Mouse (Mus musculus) right cerebral cortex, postnatal 14 days (tissue): ENCODE measurements at regions not wholly inside any gene's neighbourhood (a gene's known extent, or its start where the extent isn't known, plus 50 kb on each side); places are given as distances from the start of the nearest gene placed in this dataset.

Source experiments
- DNase-seq: peaks from one replicate; pipeline ENCODE4 v3.0.0; 2022

GRCm38 (mm10) chr17:15311822-15312221 lies 64.8 kb downstream of the Dll1 start:
- no peak for DNase-seq

GRCm38 (mm10) chr17:15310465-15310864 lies 66.2 kb downstream of the Dll1 start:
- DNase-seq: no peak

DNA sequence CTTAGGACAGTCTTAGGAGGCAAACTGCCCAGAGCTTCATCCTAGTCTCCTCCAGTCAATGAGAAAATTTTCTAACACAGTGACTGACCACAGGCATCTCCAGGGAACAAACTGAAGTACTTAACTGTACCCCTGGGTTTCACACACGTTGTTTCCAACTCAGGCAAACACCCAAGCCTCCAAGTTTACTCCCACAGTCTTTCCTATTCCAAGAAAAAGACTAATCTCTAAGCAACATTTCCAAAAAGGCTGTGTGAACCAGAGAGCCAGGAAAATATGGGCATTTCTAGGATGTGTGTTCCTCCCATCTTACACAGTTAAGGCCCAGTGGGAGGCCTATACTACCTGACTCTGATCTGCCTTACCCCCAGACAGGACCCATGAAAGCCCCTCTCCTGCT lies 74.6 kb downstream of the Dll1 start:
- no peak for DNase-seq

DNA sequence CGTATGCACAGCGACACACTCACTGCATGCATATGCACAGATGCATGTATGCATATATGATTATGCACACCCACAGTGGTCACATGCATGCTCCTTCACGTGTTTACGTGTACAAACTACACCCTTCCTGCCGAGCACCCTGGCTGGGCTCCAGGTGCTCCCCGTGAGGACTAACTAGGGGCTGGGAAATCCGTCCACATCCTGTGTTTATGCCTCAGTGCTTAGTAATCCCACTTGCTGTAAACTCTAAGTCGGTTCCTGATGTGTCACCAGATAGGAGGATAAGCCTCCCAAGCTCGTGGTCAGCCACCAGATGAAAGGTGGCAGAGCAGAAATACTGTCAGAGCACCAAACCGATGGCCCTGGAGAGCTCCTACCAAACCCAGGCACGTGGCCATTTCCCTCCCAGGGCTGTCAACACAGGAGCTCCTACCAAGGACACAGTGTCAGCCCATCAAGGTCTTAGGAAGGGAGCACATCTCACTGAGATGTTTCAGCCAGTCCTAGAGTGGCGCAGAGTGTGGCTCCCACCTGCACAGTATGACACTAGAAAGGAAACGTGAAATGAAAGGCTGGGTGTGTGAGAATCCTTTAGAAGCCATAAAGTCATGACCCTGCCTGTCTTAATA lies 76.8 kb downstream of the Dll1 start:
- no peak for DNase-seq

DNA sequence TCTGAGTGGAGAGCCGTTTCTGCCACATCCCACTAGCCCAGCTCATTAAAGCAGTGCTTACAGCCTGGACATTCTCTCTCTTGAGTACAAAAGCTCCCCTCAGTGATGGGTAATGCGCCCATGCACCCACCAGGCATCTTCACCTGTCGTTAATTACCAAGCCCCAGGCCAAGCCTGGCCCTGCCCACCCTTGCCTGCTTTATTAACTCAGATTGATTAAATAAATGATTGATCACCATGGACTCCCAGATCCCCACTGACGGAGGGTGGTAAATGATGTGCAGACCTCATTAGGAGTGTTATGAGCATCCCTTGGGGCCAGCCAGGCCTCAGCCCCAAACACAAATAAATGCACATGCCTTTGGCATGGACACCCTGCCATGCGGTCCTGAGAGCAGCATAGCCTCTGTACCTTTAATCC lies 82.5 kb downstream of the Dll1 start:
- no peak for DNase-seq

DNA sequence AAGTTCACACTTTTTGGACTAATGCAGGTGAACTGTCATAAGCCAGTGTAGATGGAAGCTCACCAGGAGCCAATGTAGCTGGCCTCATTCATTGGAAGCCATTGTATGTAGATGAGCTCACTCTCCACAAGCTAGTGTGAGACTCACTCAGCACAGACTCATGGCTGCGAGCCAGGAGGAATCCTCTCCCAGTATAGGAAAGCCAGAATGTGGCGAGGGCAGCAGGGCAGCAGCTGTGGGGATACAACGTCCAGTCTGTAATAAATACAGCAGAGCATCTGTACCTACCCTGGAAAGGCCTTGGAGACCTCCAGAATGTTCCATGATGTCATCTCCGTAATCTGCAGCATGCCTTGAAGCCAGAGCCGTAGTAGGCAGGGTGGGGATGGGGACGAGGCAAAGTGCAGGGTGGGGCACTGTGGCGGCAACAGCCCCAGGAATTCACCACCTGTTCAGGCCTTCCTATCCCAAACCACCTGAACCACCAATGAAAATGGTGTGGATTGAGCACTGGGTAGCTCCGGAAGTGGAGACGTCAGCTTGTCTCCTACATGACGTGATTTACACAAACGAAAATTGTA lies 84.1 kb downstream of the Dll1 start:
- DNase-seq: peak; percentile 14

- DNase-seq: no peak
These were observed 85.0 kb downstream of the Dll1 start for GRCm38 (mm10) chr17:15291626-15292025.

GRCm38 (mm10) chr17:15290326-15290725 lies 86.3 kb downstream of the Dll1 start:
- DNase-seq: no peak

- no peak for DNase-seq
These were observed 87.6 kb downstream of the Dll1 start for GRCm38 (mm10) chr17:15289062-15289461.

GRCm38 (mm10) chr17:15288640-15289039 lies 88.0 kb downstream of the Dll1 start:
- no peak for DNase-seq

DNA sequence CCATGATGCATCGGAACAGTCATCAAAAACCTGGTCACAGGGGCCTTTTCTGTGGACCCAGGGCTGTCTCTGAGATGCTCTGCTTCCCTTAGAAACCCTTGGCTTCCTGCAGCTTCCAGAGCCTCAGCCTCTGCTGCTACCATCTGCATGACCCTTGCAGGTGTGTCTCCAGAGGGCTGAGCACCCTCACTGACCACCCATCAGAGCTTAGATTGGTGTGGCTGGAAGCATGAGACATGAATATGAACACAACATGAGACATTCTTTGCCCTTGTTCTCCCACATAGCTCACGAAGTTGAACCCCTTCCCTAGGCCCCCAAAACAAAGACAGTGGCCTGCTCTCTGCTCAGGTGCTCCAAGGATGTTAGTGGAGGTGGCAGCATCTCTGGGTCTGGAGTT lies 90.1 kb downstream of the Dll1 start:
- no peak for DNase-seq

GRCm38 (mm10) chr17:15285399-15286043 lies 91.2 kb downstream of the Dll1 start:
- DNase-seq: peak; percentile 50

GRCm38 (mm10) chr17:15269905-15270304 lies 106.8 kb downstream of the Dll1 start:
- DNase-seq: no peak

DNA sequence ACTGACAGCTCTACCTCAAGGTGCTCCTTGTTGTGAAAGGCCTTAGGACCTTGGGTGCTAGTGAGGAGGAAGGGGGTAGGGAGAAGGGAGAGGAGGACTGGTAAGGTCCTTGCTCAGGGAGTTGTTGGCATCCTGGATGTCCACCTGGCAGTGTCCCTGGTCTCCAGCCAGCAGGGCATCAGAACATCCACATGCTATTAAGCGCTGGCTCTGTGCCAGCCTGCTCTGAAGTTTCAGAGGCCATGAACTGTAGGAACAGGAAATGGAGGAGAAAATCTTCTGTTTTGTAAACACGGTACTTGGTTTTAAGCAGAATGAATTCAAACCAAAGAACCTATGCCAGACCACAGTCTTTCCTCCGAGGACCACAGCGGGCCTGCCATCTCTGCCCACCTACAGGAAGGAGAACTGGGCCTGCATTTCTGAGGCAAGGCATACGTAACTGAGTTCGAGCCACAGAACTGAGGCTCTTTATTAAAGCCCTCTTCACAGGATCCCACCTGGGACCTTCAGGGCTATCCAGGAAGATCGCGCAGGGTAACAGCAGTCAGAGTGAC lies 107.5 kb downstream of the Dll1 start:
- DNase-seq: no peak

DNA sequence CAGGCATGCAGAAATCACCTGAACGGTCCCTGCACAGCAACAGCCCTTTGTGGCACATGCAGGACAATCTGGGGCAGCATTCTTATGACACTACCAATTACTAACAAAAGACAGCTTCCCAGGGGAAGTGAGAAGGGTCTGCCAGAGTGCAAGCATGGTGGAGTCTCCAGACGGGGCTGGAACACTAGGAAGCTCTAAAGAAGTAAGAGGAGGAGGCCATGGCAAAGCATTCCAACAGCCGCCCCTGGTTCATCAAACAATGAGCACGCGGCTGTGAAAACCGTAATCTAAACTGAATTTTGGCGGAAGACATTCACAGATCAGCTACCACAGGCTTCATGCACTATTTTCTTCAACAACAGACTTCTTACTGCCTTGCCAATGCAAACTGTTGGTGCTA lies 109.0 kb downstream of the Dll1 start:
- no peak for DNase-seq

- peak; percentile 14 for DNase-seq
These were observed 117.1 kb downstream of the Dll1 start for GRCm38 (mm10) chr17:15259427-15260101.

GRCm38 (mm10) chr17:15255874-15256273 lies 120.8 kb downstream of the Dll1 start:
- DNase-seq: no peak

- DNase-seq: no peak
These were observed 122.9 kb downstream of the Dll1 start for GRCm38 (mm10) chr17:15253785-15254184.

GRCm38 (mm10) chr17:15253271-15253670 lies 123.4 kb downstream of the Dll1 start:
- DNase-seq: no peak

DNA sequence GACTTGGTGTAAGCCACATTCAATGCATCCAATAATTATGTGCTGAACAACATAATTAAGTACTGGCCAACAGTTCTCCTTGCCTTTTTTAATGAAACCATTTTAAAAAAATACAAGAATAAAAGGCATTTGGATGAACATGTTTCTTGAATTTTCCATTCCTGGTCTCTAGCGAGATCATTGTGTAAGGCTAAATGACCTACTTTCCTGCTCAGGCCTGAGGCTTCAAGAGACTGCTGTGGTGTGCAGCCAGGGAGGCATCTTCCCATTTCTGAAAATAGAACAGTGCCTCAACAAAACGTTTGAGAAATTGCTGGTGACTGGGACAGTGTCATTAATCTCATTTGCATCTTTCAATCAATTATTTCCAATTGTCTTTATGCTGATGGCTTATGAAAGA lies 124.5 kb downstream of the Dll1 start:
- no peak for DNase-seq

DNA sequence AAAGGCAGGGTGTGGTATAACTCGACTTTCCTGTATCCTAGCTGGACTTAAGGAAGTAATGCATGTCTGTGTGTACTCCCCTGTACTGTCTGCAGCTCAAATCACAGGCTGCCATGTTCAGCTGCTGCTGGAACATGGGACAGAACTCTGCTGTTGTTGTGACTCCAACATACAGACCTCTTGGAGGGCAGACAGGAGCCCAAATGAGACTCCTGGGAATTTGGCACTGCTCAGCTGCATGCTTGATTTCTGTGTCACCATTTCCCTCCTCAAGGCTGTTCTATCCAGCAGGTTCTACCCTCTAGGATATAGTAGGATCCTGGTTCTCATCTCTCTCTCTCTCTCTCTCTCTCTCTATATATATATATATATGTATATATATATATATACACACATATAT lies 125.0 kb downstream of the Dll1 start:
- DNase-seq: no peak

GRCm38 (mm10) chr17:15248417-15248791 lies 128.3 kb downstream of the Dll1 start:
- DNase-seq: no peak

- DNase-seq: no peak
These were observed 128.9 kb downstream of the Dll1 start for GRCm38 (mm10) chr17:15247546-15248416.
